Mouse (Mus musculus): ENCODE results near the gene Wwp2. TPM values are rescaled to one million over a fixed set of nuclear protein-coding genes. Genes with fewer than 3 reads are reported as not detected.

Wwp2 gene
- total and polyA plus RNA-seq, 3 experiments: 21.8 to 31.5 TPM; not detected in 1

GRCm38 (mm10) chr8:107453386-107453785, 17.2 kb downstream of the Wwp2 start:
- no peaks in the 10 kb centered on the region; a peak in 2 of 4 replicates for H3K36me3 ChIP-seq (ENCODE audit: control insufficient read depth in 1 of 2, insufficient read depth in 2 of 2, low read length in 2 of 2)
- no peaks in the 10 kb centered on the region for H3K9me3 ChIP-seq (replicated peaks; ENCODE audit: insufficient read depth, low read length)
- no peak overlapping the region for H3K4me3 ChIP-seq (ENCODE audit: control insufficient read depth in 1 of 2, insufficient read depth in 1 of 2, low read depth in 2 of 2, low read length in 2 of 2)
- no peak for DNase-seq (ENCODE audit: low read depth, low spot score)
- TF ChIP-seq SMC3 (IDR thresholded peaks at IDR 0.05; ENCODE audit: low read depth, low read length) (no peak), USF1 (IDR thresholded peaks at IDR 0.05; ENCODE audit: low read depth, low read length) (no peak), KAT2A (conservative IDR thresholded peaks at IDR 0.05; ENCODE audit: low read depth, low read length) (no peak), MXI1 (IDR thresholded peaks at IDR 0.05; ENCODE audit: low read depth, low read length) (no peak), ZNF384 (IDR thresholded peaks at IDR 0.05; ENCODE audit: low read depth, low read length) (no peak), RAD21 (IDR thresholded peaks at IDR 0.05; ENCODE audit: low read depth, low read length) (no peak), ELF1 (IDR thresholded peaks at IDR 0.05; ENCODE audit: low read depth, low read length) (no peak), HCFC1 (IDR thresholded peaks at IDR 0.05; ENCODE audit: low read depth, low read length) (no peak), RCOR1 (IDR thresholded peaks at IDR 0.05; ENCODE audit: low read depth, low read length) (no peak), MAX (IDR thresholded peaks at IDR 0.05; ENCODE audit: low read length) (no peak), GABPA (IDR thresholded peaks at IDR 0.05; ENCODE audit: low read depth, low read length) (no peak), BHLHE40 (IDR thresholded peaks at IDR 0.05; ENCODE audit: borderline replicate concordance, low read depth, low read length) (no peak), CHD2 (IDR thresholded peaks at IDR 0.05; ENCODE audit: low read length) (no peak), NELFE (IDR thresholded peaks at IDR 0.05; ENCODE audit: low read depth, low read length) (no peak), USF2 (IDR thresholded peaks at IDR 0.05; ENCODE audit: borderline replicate concordance in 1 of 2, insufficient read depth in 1 of 2, low read depth in 1 of 2, low read length in 2 of 2) (no peak), POLR2AphosphoS2 (IDR thresholded peaks at IDR 0.05; ENCODE audit: low read length) (no peak), POLR2AphosphoS5 (IDR thresholded peaks at IDR 0.05; ENCODE audit: borderline replicate concordance, low read depth, low read length) (no peak), JUND (IDR thresholded peaks at IDR 0.05; ENCODE audit: low read depth, low read length) (no peak), E2F4 (IDR thresholded peaks at IDR 0.05; ENCODE audit: borderline replicate concordance, low read depth, low read length) (no peak), GATA1 (IDR thresholded peaks at IDR 0.05; ENCODE audit: low read depth, low read length) (no peak)
- no peaks in the 10 kb centered on the region for H3K27me3 ChIP-seq (ENCODE audit: control insufficient read depth in 1 of 2, insufficient read depth in 2 of 2, low read length in 2 of 2)
- H3K27ac ChIP-seq (ENCODE audit: control insufficient read depth, low read depth, low read length): no peak overlapping the region
- no peaks in the 10 kb centered on the region for H3K79me2 ChIP-seq (ENCODE audit: control insufficient read depth, insufficient read depth, low read length, poor library complexity)
- H3K4me1 ChIP-seq (ENCODE audit: control insufficient read depth in 1 of 2, insufficient read depth in 2 of 2, low read length in 2 of 2): no peaks in the 10 kb centered on the region
- H3K9ac ChIP-seq (ENCODE audit: control insufficient read depth, low read depth, low read length, poor library complexity, severe bottlenecking): no peak overlapping the region

- Histone ChIP-seq H3K36me3 (ENCODE audit: control insufficient read depth in 1 of 2, insufficient read depth in 2 of 2, low read length in 2 of 2) (no peaks in the 10 kb centered on the region; a peak in 2 of 4 replicates), H3K27me3 (ENCODE audit: control insufficient read depth in 1 of 2, insufficient read depth in 2 of 2, low read length in 2 of 2) (no peaks in the 10 kb centered on the region), H3K4me1 (ENCODE audit: control insufficient read depth in 1 of 2, insufficient read depth in 2 of 2, low read length in 2 of 2) (no peaks in the 10 kb centered on the region), H3K9ac (ENCODE audit: control insufficient read depth, low read depth, low read length, poor library complexity, severe bottlenecking) (no peak overlapping the region), H3K9me3 (replicated peaks; ENCODE audit: insufficient read depth, low read length) (no peaks in the 10 kb centered on the region), H3K79me2 (ENCODE audit: control insufficient read depth, insufficient read depth, low read length, poor library complexity) (no peaks in the 10 kb centered on the region), H3K27ac (ENCODE audit: control insufficient read depth, low read depth, low read length) (no peak overlapping the region), H3K4me3 (ENCODE audit: control insufficient read depth in 1 of 2, insufficient read depth in 1 of 2, low read depth in 2 of 2, low read length in 2 of 2) (no peak overlapping the region)
- TF ChIP-seq ZC3H11A (IDR thresholded peaks at IDR 0.05; ENCODE audit: low read depth, low read length): peak; percentile 72
- TF ChIP-seq CHD1 (IDR thresholded peaks at IDR 0.05; ENCODE audit: low read depth, low read length): no peak
- no peak for TF ChIP-seq NRF1 (IDR thresholded peaks at IDR 0.05; ENCODE audit: insufficient read depth, low read depth, low read length, poor library complexity, severe bottlenecking)
- no peak for TF ChIP-seq GABPA (IDR thresholded peaks at IDR 0.05; ENCODE audit: low read depth, low read length)
- 0 out of 2 replicates have a peak, but pooled peaks have one; percentile 24 for TF ChIP-seq SIN3A (IDR thresholded peaks at IDR 0.05; ENCODE audit: low read length)
- TF ChIP-seq SMC3 (IDR thresholded peaks at IDR 0.05; ENCODE audit: low read depth, low read length): peak; percentile 81
- peak; percentile 92 for TF ChIP-seq RAD21 (IDR thresholded peaks at IDR 0.05; ENCODE audit: low read depth, low read length)
- TF ChIP-seq MAFK (IDR thresholded peaks at IDR 0.05; ENCODE audit: borderline replicate concordance, low read depth, low read length): no peak
- no peak for TF ChIP-seq USF1 (IDR thresholded peaks at IDR 0.05; ENCODE audit: low read depth, low read length)
- TF ChIP-seq CTCF (IDR thresholded peaks at IDR 0.05 in 2 of 3, conservative IDR thresholded peaks at IDR 0.05 in 1 of 3; ENCODE audit: control insufficient read depth in 1 of 3, insufficient read depth in 1 of 3, low read depth in 2 of 3, low read length in 3 of 3, poor library complexity in 1 of 3, severe bottlenecking in 1 of 3): peak; percentile 78 to 98 (median 97)
- TF ChIP-seq EP300 (IDR thresholded peaks at IDR 0.05; ENCODE audit: low read depth in 1 of 2, low read length in 2 of 2): no peak
- TF ChIP-seq USF2 (IDR thresholded peaks at IDR 0.05; ENCODE audit: borderline replicate concordance in 1 of 2, insufficient read depth in 1 of 2, low read depth in 1 of 2, low read length in 2 of 2): no peak
- peak; percentile 84 for DNase-seq (ENCODE audit: low read depth, low spot score)
Observed at GRCm38 (mm10) chr8:107455268-107455667, 19.1 kb downstream of the Wwp2 start.

Measured in MEL (cell line).